Mouse (Mus musculus) spleen, postnatal 14 days (tissue): ENCODE results near the gene Tesmin.

ENCODE experiments used
- DNase-seq, 2 experiments: peaks; one replicate each; pipeline ENCODE4 v3.0.0; 2021 to 2022; ENCODE audit warnings: low spot score in 2 of 2

Gene Tesmin

DNA sequence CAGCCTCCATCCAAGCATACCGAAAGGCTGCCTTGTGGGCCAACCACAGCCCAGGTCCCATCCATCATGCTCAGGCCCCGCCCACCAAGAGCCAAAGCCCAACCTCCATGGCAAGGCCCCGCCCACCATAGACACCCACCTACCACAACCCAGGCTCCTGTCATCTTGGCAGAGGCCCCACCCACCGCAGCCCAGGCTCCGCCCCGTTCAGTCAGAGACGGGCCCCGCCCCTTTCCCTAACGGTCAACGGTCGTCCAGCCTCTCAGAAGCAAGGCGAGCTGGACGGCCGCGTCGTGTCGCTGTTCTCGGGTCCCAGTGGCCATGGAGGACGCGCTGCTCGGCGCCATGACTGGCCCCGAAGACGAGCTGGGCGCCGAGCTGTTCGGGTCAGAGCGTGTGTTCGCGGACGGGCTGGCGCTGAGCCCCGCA lies at the start of gene Tesmin:
Tesmin (plus strand) TSS at position 229 of the 429 bp plus-strand sequence.
- DNase-seq = peak; percentile 78 to 82

DNA sequence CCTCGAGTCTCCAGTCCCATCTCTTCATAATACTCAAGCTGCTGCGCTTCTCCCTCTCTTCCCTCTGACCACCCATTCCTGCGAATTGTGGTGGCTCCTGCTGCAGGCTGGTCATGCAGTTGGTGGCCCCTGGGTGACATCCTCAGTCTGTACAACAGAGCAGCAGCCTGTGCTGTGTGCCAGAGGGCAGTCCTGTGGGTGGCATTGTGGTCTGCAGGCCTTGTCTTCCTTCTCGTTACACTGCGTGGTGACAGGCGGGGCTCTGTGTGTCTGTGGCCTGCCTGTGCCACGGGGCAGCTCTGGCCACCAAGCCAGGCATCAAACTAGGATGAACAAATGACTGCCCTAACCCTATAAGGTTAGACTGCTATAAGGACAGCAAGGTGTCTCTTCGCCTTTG lies 49.5 kb upstream of the Tesmin start:
- no peak for DNase-seq

DNA sequence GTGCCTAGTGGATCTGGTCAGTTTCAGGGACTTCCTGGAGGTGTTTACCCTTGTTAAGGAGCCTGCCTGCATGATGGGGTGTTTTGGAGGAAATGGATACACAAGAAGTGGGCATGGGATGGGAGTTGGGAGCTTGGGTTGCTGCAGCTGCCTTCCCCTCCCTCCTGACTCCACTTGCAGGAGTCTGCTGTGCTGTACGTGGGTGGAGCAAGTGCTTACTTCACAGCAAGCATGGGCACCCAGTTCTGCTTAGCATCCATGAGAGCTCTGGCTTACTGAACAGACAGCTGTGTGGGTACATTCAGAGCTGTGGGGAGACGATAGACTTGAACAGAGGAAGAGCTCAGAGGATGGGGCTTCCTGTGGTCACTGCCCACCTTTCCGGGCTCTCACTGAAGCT lies 47.6 kb upstream of the Tesmin start:
- DNase-seq = no peak

DNA sequence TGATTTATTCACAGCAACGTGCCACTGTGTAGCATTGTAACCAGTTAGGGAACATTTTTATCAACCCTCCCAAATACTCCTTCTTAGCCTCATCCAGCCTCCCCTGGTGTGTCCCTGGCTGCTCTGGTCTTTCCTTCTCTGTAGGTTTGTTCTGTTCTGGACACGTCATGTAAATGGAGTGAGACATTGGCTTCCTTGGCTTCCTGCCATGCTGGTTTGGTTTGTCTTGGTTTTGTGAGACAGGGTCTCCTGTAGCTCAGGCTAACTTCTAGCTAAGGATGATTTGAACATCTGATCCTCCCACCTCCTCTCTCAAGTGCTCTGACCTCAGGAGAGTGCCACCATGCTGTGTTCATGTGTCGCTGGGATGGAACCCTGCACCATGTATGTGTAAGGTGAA lies 44.7 kb upstream of the Tesmin start:
- no peak for DNase-seq

DNA sequence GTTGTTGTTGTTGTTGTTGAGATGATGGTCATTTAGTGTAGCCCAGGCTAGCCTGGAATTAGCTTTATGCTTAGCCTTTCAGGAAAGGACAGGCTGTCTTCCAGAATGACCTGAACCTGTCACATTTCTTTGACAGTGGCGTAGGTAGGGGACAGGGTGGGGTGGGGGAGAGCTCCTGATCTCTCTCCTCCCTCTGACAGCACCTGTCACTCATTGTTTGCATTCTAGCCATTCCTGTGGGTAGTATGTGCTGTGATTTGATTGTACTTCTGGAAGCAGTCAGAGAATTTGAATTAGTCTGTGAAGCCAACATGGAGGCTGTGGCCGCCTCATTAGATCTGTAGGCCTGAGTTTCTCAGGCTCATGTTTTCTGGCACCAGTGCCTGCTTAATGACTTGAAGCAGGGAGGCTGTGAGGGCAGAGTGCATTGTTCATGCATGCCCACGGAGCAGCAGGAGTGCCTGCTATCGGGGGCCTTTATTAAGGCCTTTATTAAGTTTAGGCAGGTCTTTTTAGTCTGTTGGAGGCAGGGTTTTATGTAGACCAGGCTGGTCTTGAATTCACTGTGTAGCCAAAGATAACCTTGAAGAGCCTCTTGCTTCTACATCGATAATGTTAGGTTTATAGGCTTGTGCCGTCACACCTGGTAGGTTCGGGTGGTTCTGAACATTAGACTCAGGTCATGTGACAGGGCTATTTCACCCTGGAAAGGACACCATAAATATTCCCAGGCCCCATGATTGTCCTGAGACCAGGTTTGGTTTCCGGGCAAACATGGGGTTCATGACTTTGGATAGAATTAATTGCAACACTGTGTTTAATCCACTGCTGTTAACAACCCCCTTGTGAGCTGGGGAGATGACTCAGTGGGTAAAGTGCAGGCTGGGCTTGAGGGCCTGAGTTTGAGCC lies 43.8 kb upstream of the Tesmin start:
- DNase-seq = no peak

DNA sequence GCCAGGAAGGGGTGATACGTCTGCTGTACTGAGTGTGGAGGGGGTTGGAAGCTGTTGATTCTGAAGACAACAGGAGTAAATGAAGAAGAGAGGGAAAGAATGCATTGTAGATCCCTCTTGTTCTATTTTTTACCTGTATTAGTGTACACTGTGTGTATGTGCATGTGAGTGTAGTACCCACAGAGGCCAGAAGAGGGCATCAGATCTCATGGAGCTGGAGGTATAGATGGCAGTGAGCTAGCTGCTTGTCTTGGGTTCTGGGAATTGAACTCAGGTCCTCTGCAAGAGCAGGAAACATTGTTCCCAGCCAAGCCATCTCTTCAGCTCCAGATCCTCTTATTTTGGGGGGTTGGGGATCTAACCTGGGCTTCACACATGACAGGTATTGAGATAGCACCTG lies 40.9 kb upstream of the Tesmin start:
- DNase-seq = no peak

DNA sequence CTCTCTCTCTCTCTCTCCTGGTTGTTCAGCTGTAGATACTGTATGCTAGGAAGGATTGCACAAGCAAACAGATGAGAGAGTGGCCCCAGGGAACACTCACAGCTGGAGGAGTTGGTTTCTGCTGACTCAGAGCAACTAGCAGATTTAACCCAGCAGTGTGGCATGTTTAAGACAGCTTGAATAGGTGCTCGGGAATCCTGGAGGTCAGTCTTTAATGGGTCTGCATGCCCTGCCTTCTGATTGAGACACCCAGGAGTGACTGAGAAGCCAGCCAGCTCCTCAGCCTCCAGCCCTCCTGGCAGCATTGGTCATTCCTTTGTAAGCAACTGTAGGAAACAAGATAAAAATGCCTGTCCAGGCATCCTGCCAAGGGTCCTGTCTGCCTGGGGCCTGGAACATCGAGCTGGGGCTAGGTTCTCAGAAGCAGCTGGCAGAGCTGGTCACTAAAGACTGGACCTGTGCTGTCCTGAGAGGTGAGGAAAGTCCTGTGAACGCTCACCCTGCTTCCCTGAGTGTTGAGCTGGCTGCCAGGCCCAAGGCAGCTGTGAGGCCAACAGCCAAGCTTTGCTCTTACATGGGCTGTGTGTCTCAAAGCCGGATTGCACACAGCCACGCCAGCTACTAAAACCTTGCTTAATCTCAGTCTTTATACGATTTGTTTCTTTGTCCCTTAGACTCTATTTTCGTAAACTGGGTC lies 35.1 kb upstream of the Tesmin start:
- no peak for DNase-seq

DNA sequence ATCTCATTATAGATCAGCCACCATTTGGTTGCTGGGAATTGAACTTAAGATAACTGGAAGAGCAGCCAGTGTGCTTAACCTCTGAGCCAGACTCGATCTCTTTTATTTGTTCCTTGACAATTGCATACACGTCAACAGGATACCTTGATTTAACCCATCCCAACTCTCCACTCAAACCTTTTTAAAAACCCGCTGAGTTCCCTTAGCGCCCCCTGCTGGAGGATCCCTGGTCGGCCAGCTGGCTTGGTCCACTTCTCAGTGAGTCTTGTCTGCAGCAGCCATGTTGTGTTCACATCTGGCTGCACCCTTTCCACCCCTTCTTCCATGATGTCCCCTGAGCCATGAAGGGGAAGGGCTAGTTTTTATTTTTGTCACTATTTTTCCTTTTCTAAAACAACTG lies 33.6 kb upstream of the Tesmin start:
- DNase-seq = no peak

DNA sequence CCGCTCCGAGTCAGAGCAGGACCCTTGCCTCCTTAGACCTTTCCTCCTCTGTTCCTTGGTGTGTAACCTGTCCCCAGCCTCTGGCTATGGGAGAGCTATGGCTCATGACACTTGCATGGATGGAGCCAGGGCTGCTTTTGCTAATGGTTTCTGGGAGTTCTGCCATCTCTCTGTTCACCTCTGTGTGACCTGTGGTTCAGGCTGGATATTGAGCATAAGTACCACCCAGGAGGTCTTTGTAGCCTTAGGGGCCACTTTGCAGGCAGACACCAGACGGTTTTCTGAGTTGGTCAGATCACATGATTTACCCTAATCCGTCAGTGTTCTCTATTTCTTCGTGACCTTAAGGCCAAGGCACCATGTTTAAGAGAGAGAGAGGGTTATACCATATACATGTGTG lies 32.1 kb upstream of the Tesmin start:
- no peak for DNase-seq

DNA sequence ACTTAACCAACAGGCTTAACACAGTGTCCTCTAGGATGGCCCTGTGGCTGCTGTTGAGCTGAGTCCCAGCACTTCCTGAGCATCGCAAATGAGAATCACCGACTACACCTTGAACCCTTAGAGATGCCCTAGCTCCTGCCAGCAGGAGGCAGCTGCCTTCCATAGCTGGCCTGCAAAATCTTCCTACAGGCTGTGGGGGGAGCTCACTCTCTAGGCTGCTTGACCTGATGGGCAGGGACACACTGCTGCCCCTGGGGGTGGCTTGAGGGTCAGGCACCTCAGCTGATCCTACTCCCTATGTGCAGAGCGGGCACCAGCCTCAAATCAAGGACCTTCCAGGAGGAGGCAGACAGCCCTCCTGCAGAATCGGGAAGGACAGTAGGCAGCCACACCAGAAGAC lies 31.0 kb upstream of the Tesmin start:
- no peak for DNase-seq

DNA sequence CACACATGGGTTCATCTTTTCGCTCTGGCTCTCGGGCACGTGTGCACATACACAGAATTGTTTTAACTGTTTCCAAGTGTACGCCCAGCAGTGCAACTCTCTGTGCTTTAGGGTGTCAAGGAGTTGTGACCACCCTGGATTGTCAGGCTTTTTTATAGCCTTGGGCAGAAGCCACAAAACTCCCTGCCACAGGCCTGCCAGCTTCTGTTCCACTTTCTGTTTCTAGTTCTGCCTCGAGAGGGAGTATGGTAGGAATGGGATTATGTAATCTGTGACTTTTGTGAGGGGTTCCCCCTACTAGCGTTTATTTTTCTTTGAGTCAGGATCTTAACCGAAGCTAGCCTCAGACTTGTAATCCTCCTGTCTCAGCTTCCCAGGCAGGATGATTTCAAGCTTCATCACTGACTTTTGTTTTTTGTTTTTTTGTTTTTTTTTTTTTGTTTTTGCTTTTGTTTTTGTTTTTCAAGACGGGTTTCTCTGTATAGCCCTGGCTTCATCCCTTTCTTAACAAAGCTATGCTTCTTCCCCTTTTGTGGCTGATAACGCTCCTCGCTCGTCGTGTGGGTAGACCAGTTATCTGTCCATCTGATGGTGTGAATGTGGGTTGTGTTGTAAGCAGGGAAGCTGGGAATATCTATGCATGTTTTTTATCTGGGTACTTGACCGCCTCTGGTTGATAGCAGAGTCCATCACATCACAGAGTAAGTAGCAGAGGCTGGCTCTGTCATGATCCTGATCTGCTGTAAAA lies 28.6 kb upstream of the Tesmin start:
- no peak for DNase-seq

DNA sequence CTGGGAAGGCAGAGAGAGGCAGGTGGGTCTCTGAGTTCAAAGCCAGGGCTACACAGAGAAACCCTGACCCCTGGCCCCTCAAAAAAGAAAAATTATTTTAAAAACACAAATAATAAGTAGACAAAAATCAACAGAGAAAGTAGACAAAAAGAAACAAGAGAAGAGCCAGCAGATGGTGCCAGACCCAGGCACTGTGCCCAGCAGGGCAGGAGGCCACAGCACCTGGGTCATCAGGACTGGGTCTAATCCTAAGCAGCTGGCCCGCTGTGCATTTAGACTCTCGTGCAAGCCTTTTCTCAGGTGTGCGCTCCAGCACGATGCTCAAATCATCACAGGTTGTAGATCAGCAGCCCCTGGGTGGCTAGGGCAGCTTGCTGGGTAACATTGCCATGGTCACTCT lies 25.1 kb upstream of the Tesmin start:
- DNase-seq = no peak

DNA sequence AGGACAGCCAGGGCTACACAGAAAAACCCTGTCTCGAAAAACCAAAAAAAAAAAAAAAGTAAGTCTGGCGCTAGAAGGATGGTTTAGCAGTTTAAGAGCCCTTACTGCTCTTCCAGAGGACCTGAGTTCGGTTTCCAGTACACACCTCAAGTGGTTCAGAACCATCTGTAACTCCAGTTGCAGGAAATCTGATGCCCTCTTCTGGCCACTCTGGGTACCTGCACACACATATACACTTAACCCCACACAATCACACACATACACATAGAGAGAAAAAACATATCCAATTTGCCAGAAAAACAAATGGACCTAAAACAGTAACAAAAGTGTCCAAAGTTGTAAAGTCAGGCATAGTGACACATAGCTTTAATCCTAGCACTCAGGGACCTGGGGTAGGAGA lies 23.6 kb upstream of the Tesmin start:
- DNase-seq = no peak

DNA sequence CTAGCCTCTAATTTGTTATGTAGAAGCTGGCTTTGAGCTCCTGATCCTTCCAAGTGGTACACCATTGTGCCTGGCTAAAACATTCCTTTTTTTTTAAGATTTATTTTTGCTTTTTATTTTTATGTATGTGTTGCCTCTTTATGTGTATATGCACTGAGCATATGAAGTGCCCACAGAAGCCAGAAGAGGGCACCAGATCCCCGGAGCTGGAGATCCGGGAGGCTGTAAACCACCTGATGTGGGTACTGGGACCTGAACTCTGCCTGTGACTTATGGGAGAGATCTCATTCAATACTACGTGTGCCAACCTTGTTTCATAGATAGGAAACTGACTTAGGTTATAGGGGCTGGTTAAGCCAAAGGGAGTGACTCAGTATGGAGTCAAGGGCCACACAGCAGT lies 20.4 kb upstream of the Tesmin start:
- DNase-seq = no peak

DNA sequence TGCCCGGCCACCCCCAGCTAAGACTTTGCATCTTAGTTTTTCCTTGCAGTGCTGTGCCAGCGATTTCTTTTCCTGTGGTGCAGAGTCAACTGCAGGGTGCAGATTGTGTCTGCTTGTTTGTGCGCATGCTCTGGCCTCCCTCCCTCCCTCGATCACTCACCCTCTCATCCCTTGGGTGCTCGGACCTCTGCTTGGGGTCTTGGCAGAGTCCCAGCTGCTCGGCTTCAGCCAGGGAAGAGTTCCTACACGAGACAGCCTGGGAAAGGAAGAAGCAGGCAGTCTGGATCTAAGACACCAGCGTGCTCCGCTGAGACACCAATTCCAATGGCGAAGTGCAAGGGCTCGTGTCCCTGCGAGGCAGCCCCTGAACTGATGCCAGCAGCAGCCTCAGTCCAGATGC lies 15.3 kb upstream of the Tesmin start:
- DNase-seq = no peak

DNA sequence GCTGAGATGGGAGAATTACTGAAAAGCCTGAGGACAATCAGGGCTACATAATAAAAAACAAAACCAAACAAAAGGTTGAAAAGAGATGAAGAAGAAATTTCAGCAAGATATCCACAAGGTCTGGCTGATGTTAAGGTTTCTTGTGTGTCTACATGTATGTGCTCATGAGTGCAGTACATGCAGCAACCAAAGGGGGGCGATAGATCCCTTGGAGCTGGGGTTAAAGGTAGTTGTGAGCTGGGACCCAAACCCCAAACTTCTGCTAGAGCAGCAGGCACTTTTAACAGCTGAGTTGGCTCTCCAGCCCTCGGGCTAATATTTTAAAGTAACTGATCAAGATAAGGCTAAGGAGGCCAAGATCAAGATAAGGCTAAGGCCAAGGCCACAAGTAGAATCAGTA lies 14.6 kb upstream of the Tesmin start:
- DNase-seq = no peak

DNA sequence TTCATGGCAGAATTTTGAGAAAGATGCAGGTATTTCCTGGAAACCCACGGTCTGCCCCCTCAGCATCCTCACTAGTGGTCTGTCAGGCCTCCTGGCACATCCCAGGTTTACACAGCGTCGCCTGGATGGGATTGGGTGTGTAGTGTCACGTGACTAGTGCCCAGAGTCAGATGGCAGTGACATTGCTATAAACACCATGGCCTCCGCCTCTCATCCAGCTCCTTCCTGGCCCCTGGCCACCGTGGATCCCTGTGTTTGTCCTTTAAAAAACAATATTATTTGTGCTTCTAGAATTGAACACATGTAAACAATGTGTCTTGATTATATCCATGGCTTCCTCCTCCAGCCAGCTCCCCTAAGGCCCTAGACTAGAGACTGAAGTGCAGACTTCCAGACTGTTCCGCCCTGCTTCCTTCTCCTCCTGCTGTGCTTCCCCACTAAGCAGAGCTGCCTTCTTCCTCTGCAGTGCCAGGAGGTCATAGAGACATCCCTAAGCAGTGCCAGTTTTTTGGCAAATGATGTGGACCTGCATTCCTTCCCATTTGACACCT lies 12.6 kb upstream of the Tesmin start:
- DNase-seq = no peak

DNA sequence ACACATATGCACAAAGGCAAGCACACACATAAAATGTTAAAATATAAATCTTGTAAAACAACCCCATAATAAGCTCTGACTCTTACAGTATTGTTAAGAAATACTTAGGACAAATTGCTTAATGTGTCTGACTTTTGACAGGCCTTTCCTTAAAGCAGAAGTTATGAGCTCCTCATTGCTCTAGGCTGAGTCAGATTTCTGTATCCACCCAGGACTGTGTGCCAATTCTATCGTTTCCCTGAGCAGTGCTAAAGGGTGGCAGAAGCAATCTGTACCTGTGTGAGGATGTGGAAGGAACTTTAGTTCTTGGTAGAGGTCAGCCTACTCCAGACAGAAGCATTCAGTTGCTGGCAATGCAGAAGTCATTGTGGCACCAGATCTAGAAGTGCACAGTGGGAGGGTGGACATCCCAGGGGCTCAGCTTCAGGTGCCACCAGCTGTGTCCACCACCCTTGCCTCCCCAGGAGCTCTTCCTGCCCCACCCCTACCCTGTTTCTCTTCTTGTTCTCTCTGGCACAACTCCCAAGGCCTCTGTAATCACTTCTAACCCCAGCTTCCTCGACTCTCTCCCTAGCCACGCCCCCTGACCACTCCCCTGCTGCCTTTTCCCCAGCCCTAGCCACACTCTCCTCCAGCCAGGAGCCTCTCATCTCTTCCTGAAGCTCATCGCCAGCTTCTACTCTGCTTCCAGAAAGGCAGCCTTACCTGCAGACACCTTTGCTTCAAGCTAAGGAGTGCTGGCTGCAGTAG lies 11.5 kb upstream of the Tesmin start:
- DNase-seq = no peak

DNA sequence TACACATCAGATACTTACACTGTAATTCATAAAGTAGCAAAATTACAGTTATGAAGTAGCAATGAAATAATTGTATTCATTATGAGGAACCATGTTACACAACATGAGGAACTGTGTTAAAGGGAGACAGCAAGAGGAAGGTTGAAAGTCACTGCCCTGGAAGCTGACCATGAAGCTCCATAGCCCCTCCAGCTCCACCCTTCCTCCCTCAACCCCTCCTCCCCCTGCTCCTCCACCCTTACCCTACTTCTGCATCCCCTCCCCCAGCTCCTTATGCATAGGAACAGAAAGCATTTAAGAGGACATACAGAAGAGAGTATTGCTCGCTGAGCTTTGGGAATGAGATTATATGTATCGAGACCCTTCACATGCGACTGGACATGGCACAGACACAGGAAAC lies 10.0 kb upstream of the Tesmin start:
- DNase-seq = no peak

DNA sequence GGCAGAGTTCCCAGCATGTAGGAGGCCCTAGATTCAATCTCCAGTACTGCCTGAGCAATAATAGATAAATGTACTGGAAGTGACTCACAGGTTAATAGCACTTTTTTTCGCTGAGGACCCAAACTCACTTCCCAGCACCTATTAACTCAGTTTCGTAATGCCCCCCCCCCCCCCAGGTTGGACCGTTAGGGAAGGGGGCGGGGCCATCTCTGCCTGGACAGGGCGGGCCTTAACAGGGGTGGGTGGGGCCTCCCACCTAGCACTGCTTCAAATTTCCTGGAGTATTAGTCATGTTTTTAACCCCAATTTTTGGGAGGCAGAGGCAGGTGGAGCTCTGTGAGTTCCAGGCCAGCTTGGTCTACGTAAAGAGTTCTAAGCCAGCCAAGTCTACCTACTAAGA lies 596 bp upstream of the Tesmin start:
- DNase-seq = no peak

DNA sequence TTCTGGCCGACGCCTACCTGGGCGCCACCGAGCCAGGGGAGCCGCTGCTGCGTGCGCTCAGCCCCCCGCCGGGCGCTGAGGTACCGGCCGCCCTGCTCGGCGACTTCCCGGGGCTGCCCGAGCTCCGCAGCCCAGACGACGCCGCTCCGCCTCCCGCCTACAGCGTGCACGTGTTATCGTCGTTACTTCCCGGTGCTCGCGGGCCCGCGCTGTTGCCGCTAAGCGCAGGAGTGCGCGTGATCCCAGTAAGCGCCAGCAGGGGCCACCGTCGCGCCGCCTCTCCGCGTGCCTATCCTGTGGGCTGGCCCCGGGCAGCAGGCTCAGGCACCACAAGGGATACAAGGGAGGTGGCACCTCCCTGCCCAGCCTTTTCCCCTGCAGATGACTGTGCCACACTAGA lies 432 bp downstream of the Tesmin start:
- peak; percentile 82 to 88 for DNase-seq

DNA sequence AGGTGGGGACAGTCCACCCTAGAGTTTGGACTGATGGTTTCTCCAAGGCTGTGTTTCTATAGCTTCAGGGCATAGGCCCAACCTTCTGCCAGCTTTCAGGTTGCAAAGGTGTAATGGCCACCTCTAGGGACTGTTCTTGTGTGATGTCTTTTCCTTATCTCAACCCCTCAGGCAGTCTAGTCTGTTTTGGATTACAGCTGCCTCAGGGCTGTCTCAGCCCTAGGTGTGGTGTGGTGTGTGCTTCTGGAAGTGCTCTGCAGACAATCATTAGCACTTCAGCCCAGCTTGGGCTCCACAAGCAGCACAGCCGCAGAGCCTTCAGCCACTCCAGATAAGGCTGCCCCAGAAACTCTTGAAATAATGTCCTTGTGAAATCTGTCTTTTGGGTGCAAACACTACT lies 3.7 kb downstream of the Tesmin start:
- no peak for DNase-seq
